Mouse (Mus musculus): Measurements from ENCODE around the gene Adh5.

- no peak for TF ChIP-seq CTCF (IDR thresholded peaks at IDR 0.05 in 2 of 3, conservative IDR thresholded peaks at IDR 0.05 in 1 of 3; ENCODE audit: control insufficient read depth in 1 of 3, insufficient read depth in 1 of 3, low read depth in 2 of 3, low read length in 3 of 3, poor library complexity in 1 of 3, severe bottlenecking in 1 of 3)
- TF ChIP-seq TAL1 (IDR thresholded peaks at IDR 0.05; ENCODE audit: low read length) = no peak
- TF ChIP-seq ZC3H11A (IDR thresholded peaks at IDR 0.05; ENCODE audit: low read depth, low read length) = no peak
- TF ChIP-seq SMC3 (IDR thresholded peaks at IDR 0.05; ENCODE audit: low read depth, low read length) = no peak
- TF ChIP-seq KAT2A (conservative IDR thresholded peaks at IDR 0.05; ENCODE audit: low read depth, low read length) = no peak
Observed at GRCm38 (mm10) chr3:138454234-138454633, 11.3 kb downstream of the Adh5 start.
